Mouse (Mus musculus): Measurements from ENCODE around the gene Asic3.

GRCm38 (mm10) chr5:24374216-24374615, 39.0 kb upstream of the Asic3 start:
- TF ChIP-seq CTCF (IDR thresholded peaks at IDR 0.05; ENCODE audit: control insufficient read depth, insufficient read depth, low read length) (no peak), POLR2A (IDR thresholded peaks at IDR 0.05; ENCODE audit: borderline replicate concordance, control insufficient read depth, low read depth, low read length) (no peak)

Data from bone marrow, adult 2 months (tissue).